Mouse (Mus musculus) embryo, embryonic 11.5 days (tissue): ENCODE measurements around the gene Tulp2.
A peak's percentile ranks its signal among the peaks of the same experiment; 100 is the strongest.
"Not testable (repeated sequence)": the region's sequence is repeated elsewhere in the genome, so short reads cannot be mapped to it uniquely, and the experiment has no call there.

ENCODE experiments used
- DNase-seq: peaks from one replicate; pipeline ENCODE4 v3.0.0-alpha.2; 2012; ENCODE audit warnings: low read depth, low spot score

Tulp2 gene

GRCm38 (mm10) chr7:45486761-45487415, 5.2 kb downstream of the Tulp2 start, which contains the start of gene Gm45808:
Gm45808 (minus strand) TSS chr7:45486811.
- no peak for DNase-seq

DNA sequence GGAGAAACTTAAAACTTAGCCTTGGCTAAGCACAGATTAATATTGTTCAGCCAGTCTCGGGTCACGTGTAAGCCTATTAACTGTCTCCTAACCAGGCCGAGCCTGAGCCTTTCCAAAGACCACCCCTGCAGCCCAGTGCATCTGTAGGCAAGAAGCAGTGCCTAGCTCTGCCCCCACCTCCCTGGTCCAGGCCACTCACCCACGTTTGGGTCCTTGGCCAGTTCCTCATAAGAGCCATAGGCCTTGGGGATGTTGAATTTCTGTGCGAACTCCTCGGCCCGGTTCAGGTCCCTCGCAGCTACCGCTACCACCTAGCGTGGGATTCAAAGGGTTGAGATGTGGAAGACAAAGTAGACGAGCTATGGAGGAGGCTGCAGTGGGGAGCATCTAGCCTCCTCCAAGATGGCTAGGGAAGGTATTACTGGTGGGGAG, 6.2 kb downstream of the Tulp2 start:
- no peak for DNase-seq

DNA sequence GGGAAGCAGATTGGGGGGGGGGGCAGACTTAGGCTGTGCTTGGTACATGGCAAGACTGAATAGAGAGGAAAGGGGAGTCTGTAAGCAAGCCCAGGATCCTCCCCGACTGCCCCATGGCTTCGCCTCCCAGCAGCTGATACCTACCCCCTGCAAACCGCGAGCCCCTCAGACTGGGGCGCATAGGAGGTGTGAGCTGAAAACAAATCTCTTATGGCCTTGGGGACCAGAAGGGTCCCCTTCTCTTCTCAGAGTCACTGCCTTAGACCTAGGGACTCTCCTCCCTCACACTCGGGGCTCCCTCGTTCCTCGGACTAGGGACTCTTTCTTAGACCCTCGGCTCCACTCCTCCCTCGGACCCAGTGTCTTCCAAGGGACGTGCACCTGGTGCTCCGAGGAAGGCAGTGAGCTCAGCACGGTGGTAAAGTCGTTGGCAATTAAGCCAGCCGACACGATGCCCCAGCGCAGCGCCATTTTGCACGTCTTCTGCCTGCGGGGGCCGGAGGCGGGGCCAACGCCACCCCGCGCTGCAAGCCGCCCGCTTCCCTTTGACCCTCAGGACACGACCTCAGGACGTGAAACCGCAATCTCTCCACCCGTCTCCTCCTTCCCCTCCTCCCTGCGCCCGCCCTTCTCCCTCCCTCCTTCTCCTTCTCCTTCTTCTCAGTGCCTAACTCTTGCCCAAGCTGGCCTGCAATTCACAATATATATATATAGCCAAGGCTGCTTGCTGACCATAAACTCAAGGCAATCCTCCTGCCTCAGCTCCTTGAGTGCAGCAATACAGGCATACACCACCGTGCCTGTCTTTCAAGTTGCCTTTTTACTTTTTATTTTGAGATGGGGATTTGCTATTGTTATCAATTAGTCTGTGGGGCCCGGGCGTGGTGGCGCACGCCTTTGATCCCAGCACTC, 6.9 kb downstream of the Tulp2 start, which contains the start of gene Dhdh:
Dhdh (minus strand) TSS at position 513 of the 912 bp plus-strand sequence.
- no peak for DNase-seq

GRCm38 (mm10) chr7:45489578-45489977, 7.9 kb downstream of the Tulp2 start:
- DNase-seq: no peak

- no peak for DNase-seq
These were observed 9.1 kb downstream of the Tulp2 start for GRCm38 (mm10) chr7:45490822-45491221.

DNA sequence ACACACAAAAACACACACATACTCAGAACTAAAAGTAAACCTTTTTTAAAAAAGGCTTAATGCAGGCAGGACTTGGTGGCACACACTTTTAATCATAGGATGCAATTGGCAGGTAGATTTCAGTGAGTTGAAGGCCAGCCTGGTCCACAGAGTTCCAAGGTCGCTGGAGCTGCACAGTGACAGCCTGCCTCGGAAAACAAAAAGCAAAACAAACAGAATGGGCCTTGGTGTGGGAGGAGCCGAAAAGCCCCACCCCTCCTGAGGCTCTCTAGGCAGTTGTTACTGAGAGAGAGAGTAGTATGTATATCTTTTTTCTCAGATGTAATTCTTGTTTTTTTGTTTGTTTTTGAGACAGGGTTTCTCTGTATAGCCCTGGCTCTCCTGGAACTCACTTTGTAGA, 9.6 kb downstream of the Tulp2 start:
- no peak for DNase-seq

GRCm38 (mm10) chr7:45492225-45492844, 10.7 kb downstream of the Tulp2 start:
- DNase-seq: no peak

DNA sequence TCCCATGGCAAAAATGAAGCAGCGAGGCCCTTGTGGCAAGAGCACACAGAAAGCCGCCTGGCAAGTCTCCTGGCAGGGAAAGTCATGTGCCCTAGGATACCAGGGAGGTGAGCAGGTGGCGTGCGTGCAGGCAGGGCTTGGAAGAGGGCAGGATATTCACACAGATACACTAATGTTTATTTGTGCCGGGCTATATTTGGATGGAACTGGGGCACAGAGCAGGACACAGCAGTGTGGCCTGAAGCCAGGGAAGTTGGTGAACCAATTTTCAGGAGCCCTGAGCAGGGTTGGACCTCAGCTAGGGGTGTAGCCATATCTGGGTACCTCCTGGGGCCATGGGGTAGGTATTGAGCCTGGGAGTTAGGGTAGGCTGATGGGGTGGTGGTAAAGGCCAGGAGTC, 11.3 kb downstream of the Tulp2 start:
- DNase-seq: no peak

- DNase-seq: no peak
These were observed 12.9 kb downstream of the Tulp2 start for GRCm38 (mm10) chr7:45494548-45494947.

GRCm38 (mm10) chr7:45498427-45498826, 16.8 kb downstream of the Tulp2 start:
- no peak for DNase-seq

DNA sequence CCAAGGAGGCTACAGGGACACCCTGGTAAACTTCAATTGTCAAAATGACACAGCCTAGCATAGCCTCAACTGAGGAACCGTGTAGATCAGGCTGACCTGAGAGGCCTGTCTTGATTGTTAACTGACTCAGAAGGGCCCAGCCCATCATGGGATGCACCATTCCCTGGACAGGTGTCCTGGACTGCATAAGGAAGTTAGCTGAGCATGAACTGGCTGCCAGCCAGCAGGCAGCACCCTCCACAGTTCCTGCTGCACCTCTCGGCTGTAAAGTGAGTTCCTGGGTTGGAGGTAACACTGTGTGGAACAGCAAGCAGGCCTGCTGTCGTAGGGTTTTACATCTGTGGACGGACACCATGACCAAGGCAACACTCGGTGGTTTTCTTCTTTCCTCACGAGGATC, 25.9 kb downstream of the Tulp2 start:
- DNase-seq: no peak

GRCm38 (mm10) chr7:45508561-45508960, 26.9 kb downstream of the Tulp2 start:
- DNase-seq: no peak

DNA sequence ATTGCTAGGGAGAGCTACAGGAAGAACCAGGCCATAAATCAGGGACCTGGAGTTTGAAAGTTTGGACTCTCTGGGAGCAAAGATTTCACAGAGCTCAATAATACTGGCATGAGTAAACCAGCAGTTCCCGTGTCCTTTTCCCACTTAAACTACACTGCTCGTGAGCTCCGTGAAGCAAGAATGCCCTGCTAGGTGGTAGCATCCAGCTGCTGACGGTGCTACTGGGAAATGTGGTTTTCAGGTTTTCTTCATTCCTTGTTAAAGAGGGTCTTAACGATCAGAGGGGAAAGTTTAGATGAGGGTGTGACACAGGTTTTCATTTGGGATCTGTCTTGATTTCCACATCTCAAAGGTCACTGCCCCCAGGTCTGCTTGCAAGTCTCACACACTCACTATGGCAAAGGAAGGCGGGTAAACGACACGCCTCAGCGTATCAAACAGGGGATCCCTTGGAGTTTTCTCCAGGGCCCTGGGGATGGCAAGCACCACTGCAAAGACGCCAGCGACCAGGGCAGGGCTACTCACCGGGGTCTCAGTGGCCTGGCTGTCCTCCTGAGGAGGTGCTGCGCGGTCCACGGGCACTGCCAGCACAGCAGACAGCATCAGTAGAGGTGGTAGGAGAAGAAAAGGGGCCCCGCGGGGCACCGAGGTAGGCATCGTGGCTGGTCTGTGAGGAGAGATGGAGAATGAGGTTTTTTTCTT, 27.7 kb downstream of the Tulp2 start:
- no peak for DNase-seq

DNA sequence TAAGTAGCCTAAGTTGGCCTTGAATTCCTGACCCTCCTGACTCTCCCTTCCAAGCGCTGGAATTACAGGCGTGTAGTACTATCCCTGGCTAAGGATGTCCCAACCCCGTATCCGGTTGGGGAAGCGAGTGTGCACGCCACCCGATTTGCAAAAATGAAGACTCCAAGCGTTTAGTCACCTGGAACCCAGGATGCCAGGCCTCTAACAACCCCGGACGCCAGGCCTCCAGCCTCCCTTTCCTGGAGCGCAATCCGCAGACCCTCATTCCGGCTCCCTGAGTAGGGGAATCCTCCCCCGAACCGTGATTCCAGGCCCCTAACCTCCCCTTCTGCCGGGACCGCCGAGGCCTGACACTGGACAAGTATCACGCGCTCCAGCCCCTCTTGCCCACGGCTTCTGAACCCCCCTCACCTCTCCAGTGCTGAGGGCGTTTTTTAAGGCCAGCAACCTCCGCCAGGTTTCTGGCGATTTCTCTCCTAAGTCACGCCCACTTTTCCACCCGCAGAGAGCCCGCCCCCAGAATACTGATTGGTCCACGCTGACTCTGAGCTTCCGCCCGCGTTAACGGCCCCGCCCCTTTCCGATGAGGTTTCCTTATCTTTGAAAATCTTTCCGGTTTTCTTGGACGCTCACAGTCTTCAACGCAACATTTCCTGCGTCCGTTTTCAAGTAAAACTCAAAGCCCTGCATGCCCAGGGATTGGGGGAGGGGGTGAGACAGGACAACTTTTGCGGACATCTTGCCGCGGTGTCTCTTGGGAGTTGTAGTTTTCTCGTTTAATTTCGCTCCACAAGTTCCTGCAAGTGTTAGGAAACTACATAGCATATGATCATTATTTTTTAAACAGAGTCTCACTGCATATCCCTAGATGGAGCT, 28.5 kb downstream of the Tulp2 start, which contains the start of gene Nucb1:
Nucb1 (minus strand) TSS at position 495 of the 876 bp plus-strand sequence.
- peak; percentile 86 for DNase-seq

GRCm38 (mm10) chr7:45514411-45514810, 32.7 kb downstream of the Tulp2 start:
- no peak for DNase-seq

- no peak for DNase-seq
These were observed 33.8 kb downstream of the Tulp2 start for GRCm38 (mm10) chr7:45515436-45515835.

GRCm38 (mm10) chr7:45516846-45517245, 35.2 kb downstream of the Tulp2 start:
- not testable (repeated sequence) for DNase-seq

- no peak for DNase-seq
These were observed 36.9 kb downstream of the Tulp2 start for GRCm38 (mm10) chr7:45518618-45519017.

GRCm38 (mm10) chr7:45519345-45520120, 37.9 kb downstream of the Tulp2 start:
- no peak for DNase-seq

GRCm38 (mm10) chr7:45520605-45521004, 38.9 kb downstream of the Tulp2 start:
- no peak for DNase-seq
